Mouse (Mus musculus) leukemia stem cell, adult 10-12 weeks (primary cell): ENCODE data around the gene Oxsr1. TPM values are rescaled to one million over a fixed set of nuclear protein-coding genes. Genes with fewer than 3 reads are reported as not detected.

Experiments used
- polyA plus RNA-seq: library from polyadenylated mRNA; stranded (reverse); fragments of >175 nt; gene quantifications from 2 replicates; pipeline ENCODE4 v1.2.3, GENCODE M21; 2012; ENCODE audit warnings: low replicate concordance

Gene Oxsr1
- 14.6 and 19.1 TPM in 2 replicates for polyA plus RNA-seq

DNA sequence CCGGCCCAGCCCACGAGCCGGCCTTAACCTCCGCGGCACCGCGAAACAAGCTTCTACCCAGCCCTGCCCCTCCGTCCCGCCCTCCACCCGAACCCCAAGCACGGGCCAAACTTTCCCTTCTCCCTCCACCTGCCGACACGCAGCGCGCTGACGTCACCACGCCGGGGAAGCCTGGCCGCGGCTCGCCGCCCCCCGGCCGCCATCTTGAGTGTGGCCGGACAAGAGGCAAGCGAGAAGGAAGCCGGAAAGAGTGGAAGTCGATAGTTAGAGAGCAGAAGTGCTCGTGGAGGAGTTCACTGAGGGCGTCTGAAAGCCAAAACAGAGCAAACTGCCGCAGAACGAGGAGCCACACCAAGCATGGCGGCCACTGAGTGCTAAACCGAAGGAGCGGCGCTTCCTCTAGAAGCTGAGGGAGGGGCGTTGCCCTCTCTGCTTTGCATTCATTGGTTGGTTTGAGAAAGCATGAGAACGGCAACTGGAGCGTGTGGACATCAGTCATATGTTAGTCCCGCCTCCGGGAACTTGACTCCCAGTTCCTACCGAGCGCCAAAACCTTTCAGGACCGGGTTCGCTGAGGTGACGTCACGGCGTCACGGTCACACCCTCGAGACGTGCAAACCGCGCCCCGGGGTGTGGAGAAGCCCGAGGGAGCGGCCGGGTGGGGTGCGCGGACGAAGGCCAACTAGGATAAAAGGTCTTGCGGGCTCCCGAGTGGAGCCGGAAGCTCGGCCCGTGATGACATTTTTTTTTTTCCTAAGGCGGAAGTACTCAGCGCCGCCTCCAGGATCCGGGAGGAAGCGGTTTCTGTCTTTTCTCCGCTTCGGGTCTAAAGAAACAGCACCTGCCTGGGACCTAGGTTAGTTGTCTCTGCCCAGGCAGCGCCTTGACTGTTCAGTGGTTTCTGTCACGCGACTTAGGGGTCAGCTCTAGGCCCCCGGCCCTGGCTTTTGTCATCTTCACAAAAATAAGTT is at the start of gene Oxsr1:
Oxsr1 (minus strand) TSS at position 139 of the 971 bp plus-strand sequence.

DNA sequence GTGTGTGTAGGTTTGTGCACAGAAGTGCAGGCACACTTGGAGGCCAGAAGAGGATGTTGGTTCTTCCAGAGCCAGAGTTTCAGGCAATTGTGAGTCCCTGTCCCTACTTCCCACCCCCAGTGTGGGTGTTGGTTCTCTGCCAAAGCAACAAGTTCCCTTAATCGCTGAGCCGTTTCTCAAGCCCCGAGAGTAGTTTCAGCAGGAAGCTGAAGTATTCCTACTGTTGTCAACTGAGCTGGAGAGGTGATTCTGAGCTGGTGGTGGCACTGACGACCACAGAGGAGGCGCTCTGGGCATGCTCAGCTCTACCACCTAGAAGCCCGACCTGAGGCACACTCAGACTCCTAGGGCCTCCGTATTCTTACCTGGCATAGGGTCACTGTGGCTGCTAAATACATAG is 43.1 kb upstream of the Oxsr1 start, which contains the start of gene Slc22a14:
Slc22a14 (minus strand) TSS at position 270 of the 400 bp plus-strand sequence.

DNA sequence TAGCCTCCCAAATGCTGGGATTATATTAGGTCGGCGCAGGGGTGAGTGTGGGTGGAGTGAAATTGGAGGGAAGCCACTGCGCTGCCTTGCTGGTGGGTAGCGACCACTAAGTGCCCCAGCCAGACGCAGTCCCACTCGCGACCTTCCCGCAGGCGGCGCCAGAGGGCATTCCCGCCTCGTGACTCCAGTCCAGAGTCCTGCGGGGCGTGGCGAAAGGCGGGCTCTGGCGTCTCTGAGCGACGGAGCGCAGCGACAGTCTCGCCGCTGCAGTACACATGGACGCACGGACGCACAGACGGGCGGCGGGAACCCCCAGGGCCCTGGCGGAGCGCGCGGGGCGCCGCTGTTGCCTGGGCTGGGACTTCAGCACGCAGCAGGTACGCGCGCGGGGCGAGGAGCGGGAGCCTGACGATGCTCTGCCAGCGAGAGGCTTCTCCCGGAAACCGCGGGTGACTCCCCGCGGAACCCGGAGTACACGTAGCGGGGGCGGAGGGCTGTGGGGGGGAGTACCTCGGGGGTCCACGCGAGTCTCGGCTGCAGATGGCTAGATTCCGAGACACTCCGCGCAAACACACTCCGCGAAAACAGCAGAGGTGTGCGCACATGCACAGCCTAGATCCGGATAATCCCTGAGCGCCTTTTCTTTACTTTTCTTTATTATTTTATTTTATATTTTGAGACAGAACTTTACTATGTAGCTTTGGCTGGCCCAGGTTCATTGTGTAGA is 35.3 kb upstream of the Oxsr1 start, which contains the start of gene Xylb:
Xylb (plus strand) TSS at position 51 of the 727 bp plus-strand sequence.

DNA sequence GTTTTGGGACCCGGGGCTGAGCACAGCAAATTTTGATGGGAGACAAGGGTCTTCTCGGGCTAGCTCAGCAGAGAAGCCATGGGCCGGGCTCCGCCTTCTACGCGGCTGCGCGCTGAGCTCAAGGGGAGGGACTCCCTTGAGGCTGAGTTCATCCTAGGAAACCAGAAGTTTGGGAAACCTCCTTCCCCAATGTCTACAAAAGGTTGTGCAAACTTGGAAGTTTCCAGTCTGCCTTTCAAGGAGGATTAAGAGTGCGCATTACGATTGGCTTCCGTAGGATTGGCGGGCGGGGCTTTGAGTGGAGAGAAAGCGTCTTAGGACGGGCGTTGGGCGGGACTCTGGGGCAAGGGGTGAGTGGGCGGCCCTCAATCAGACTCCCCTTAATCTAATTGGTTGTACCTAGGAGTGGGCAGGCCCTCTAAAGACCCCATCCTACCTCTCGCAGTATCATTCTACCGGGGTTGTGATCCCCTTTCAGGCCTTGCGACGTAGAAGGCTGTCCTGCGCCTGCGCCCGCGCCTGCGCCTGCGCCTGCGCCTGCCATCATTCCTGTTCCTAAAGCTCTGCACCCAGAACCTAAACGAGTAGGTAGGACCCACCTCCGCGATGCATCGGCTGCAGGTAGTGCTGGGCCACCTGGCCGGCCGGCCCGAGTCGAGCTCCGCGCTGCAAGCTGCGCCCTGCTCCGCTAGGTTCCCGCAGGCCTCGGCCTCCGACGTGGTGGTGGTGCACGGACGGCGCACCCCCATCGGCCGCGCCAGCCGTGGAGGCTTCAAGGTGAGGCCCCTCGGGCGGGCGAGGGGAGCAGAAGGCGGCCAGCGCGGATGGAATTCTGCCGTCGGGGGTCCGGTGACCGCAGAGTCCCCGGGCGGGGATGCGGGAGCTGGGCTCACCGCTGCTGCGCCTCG is 18.9 kb upstream of the Oxsr1 start, which contains the start of gene Myd88:
Myd88 (minus strand) TSS at position 503 of the 908 bp plus-strand sequence.

DNA sequence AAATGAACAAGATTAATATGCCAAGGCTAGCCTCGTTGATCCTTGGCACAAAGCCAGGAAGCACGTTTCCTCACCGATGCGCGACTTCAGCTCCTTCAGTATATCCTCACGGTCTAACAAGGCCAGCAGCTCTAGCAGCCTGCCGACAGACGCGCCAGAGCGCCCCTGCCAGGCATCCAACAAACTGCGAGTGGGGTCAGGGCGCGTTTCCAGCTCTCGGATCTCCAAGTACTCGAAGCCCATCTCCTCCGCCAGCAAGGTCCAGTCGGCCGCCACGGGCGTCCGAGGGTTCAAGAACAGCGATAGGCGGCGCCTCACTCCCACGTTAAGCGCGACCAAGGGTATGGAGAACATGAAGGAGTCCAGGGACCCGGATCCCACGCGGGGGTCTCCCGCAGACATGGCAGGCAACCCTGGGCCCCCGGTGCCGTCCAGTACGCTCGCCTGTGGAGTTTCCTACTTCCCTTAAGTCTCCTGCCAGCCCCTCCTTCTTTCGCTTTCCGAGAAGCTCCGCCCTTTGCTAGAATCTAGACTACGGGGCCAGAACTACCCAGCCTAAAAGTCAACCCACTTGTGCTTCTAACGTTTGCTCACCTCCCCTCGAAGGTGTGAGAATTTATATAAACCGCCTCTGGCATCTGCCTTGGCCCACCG is 17.5 kb upstream of the Oxsr1 start, which contains the start of gene Acaa1a:
Acaa1a (plus strand) TSS at position 119 of the 654 bp plus-strand sequence.

DNA sequence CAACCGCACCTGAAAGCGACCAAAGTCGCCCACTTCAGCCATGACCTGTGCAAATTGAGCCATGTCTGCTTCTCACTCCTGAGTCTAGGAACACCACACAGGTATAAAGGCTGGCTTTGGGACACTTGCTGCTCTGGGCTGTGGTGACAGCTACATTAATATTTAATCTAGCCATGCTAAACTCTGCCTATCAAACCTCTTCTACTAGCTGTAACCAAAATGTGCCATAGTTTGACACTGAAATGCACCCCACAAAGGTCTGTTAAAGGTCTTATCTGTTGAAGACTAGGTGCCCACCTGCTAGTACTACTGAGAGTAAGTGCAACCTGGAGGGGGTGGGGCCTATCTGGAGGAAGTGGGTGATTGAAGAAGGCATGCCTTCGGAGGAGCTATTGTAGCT is 113.2 kb downstream of the Oxsr1 start, which contains the start of gene Slc22a13:
Slc22a13 (minus strand) TSS at position 101 of the 400 bp plus-strand sequence.

Other genes with a start within 250 kb of the Oxsr1 start
- 0.46 and 0.65 TPM in 2 replicates for gene Plcd1, start 228.9 kb downstream of the Oxsr1 start, polyA plus RNA-seq
- not detected in 2 replicates for gene Dlec1, start 219.9 kb downstream of the Oxsr1 start, polyA plus RNA-seq
- gene Acaa1b, start 165.3 kb downstream of the Oxsr1 start, polyA plus RNA-seq: 0.56 and 1.1 TPM in 2 replicates
- gene Gm47289, start 163.3 kb downstream of the Oxsr1 start, polyA plus RNA-seq: 0.09 TPM in 1 of 2 replicates, not detected in the other
- 0.20 and 0.23 TPM in 2 replicates for gene Slc22a13, start 113.3 kb downstream of the Oxsr1 start, polyA plus RNA-seq
- gene Acaa1a, start 17.2 kb upstream of the Oxsr1 start, polyA plus RNA-seq: 31.3 and 61.6 TPM in 2 replicates
- 27.2 and 32.5 TPM in 2 replicates for gene Myd88, start 19.0 kb upstream of the Oxsr1 start, polyA plus RNA-seq
- gene Xylb, start 35.0 kb upstream of the Oxsr1 start, polyA plus RNA-seq: 4.6 and 8.9 TPM in 2 replicates
- not detected in 2 replicates for gene Slc22a14, start 43.1 kb upstream of the Oxsr1 start, polyA plus RNA-seq
- gene Acvr2b, start 79.7 kb upstream of the Oxsr1 start, polyA plus RNA-seq: 0.43 and 0.51 TPM in 2 replicates
- gene Exog, start 122.5 kb upstream of the Oxsr1 start, polyA plus RNA-seq: 0.54 and 2.0 TPM in 2 replicates